Mouse (Mus musculus): ENCODE results near the gene Olfr981. TPM values are rescaled to one million over a fixed set of nuclear protein-coding genes. Genes with fewer than 3 reads are reported as not detected.
"Not testable (repeated sequence)": the region's sequence is repeated elsewhere in the genome, so short reads cannot be mapped to it uniquely, and the experiment has no call there.

Gene Olfr981
- polyA plus RNA-seq (2014; fragmentation: Nextera tagmentation; extraction: Ambion mirVana) = not detected in 2 replicates

- no peaks in the 10 kb centered on the region for H3K9me3 ChIP-seq (ENCODE audit: control insufficient read depth, low read length)
- 75% methylated on average over 2 of the region's 2 CpGs for WGBS
- no peaks in the 10 kb centered on the region for H3K4me1 ChIP-seq (replicated peaks; ENCODE audit: control insufficient read depth, insufficient read depth, low read length)
- no peak within 1 kb of the TSS for H3K9ac ChIP-seq
- no peak within 1 kb of the TSS for H3K4me2 ChIP-seq (replicated peaks)
- ATAC-seq (ENCODE audit: low FRiP score) (no peak), DNase-seq (ENCODE audit: low spot score) (no peak)
- no peak within 1 kb of the TSS for H3K4me3 ChIP-seq (replicated peaks; ENCODE audit: low read length)
- H3K27ac ChIP-seq = no peak within 1 kb of the TSS
- H3K27me3 ChIP-seq (ENCODE audit: control insufficient read depth, insufficient read depth, low read length) = no peaks in the 10 kb centered on the region
- H3K36me3 ChIP-seq (replicated peaks; ENCODE audit: control insufficient read depth, insufficient read depth) = no peaks in the 10 kb centered on the region
Observed at GRCm38 (mm10) chr9:40021164-40021563, at the start of gene Olfr981. Gene Olfr981 (plus strand): TSS chr9:40021464.

- not testable (repeated sequence) for H3K27ac ChIP-seq; H3K4me1 ChIP-seq (replicated peaks; ENCODE audit: control insufficient read depth, insufficient read depth, low read length); H3K9ac ChIP-seq; ATAC-seq (ENCODE audit: low FRiP score); H3K36me3 ChIP-seq (replicated peaks; ENCODE audit: control insufficient read depth, insufficient read depth); H3K9me3 ChIP-seq (ENCODE audit: control insufficient read depth, low read length); DNase-seq (ENCODE audit: low spot score); H3K27me3 ChIP-seq (ENCODE audit: control insufficient read depth, insufficient read depth, low read length); H3K4me2 ChIP-seq (replicated peaks); H3K4me3 ChIP-seq (replicated peaks; ENCODE audit: low read length)
- WGBS = 100% methylated on average over 1 of the region's 1 CpGs
Observed at GRCm38 (mm10) chr9:39976581-39977145, 44.6 kb upstream of the Olfr981 start.

- no peaks in the 10 kb centered on the region for H3K4me1 ChIP-seq (replicated peaks; ENCODE audit: control insufficient read depth, insufficient read depth, low read length)
- ATAC-seq (ENCODE audit: low FRiP score) = no peak
- no peak within 1 kb of the TSS for H3K4me2 ChIP-seq (replicated peaks)
- no peak within 1 kb of the TSS for H3K27ac ChIP-seq
- DNase-seq (ENCODE audit: low spot score) = no peak
- no peaks in the 10 kb centered on the region for H3K27me3 ChIP-seq (ENCODE audit: control insufficient read depth, insufficient read depth, low read length)
- WGBS = 88% methylated on average over 2 of the region's 2 CpGs
- H3K9me3 ChIP-seq (ENCODE audit: control insufficient read depth, low read length) = no peaks in the 10 kb centered on the region
- H3K9ac ChIP-seq = no peak within 1 kb of the TSS
- H3K36me3 ChIP-seq (replicated peaks; ENCODE audit: control insufficient read depth, insufficient read depth) = no peaks in the 10 kb centered on the region
- no peak within 1 kb of the TSS for H3K4me3 ChIP-seq (replicated peaks; ENCODE audit: low read length)
Observed at GRCm38 (mm10) chr9:39991813-39992212, 29.5 kb upstream of the Olfr981 start, which contains the start of gene Olfr978. Gene Olfr978 (plus strand): TSS chr9:39992113.

GRCm38 (mm10) chr9:40003365-40003764 is 17.9 kb upstream of the Olfr981 start, which contains the start of gene Olfr979:
Gene Olfr979 (minus strand): TSS chr9:40003465.
- whole genome bisulfite sequencing = 97% methylated on average over 1 of the region's 1 CpGs
- Histone ChIP-seq H3K9me3 (ENCODE audit: control insufficient read depth, low read length) (no peaks in the 10 kb centered on the region), H3K36me3 (replicated peaks; ENCODE audit: control insufficient read depth, insufficient read depth) (no peaks in the 10 kb centered on the region), H3K4me3 (replicated peaks; ENCODE audit: low read length) (no peak within 1 kb of the TSS), H3K9ac (no peak within 1 kb of the TSS), H3K27ac (no peak within 1 kb of the TSS), H3K4me2 (replicated peaks) (no peak within 1 kb of the TSS), H3K27me3 (ENCODE audit: control insufficient read depth, insufficient read depth, low read length) (no peaks in the 10 kb centered on the region), H3K4me1 (replicated peaks; ENCODE audit: control insufficient read depth, insufficient read depth, low read length) (no peaks in the 10 kb centered on the region)
- DNase-seq (ENCODE audit: low spot score) = no peak
- no peak for ATAC-seq (ENCODE audit: low FRiP score)

- 90% methylated on average over 1 of the region's 1 CpGs for WGBS
- H3K4me3 ChIP-seq (replicated peaks; ENCODE audit: low read length) = no peak within 1 kb of the TSS
- H3K9ac ChIP-seq = no peak within 1 kb of the TSS
- DNase-seq (ENCODE audit: low spot score) = no peak
- no peaks in the 10 kb centered on the region for H3K36me3 ChIP-seq (replicated peaks; ENCODE audit: control insufficient read depth, insufficient read depth)
- H3K27ac ChIP-seq = no peak within 1 kb of the TSS
- H3K4me1 ChIP-seq (replicated peaks; ENCODE audit: control insufficient read depth, insufficient read depth, low read length) = no peaks in the 10 kb centered on the region
- H3K9me3 ChIP-seq (ENCODE audit: control insufficient read depth, low read length) = no peaks in the 10 kb centered on the region
- ATAC-seq (ENCODE audit: low FRiP score) = no peak
- no peaks in the 10 kb centered on the region for H3K27me3 ChIP-seq (ENCODE audit: control insufficient read depth, insufficient read depth, low read length)
- H3K4me2 ChIP-seq (replicated peaks) = no peak within 1 kb of the TSS
Observed at GRCm38 (mm10) chr9:40009482-40009881, 11.8 kb upstream of the Olfr981 start, which contains the start of gene Olfr980. Gene Olfr980 (minus strand): TSS chr9:40009582.

DNA sequence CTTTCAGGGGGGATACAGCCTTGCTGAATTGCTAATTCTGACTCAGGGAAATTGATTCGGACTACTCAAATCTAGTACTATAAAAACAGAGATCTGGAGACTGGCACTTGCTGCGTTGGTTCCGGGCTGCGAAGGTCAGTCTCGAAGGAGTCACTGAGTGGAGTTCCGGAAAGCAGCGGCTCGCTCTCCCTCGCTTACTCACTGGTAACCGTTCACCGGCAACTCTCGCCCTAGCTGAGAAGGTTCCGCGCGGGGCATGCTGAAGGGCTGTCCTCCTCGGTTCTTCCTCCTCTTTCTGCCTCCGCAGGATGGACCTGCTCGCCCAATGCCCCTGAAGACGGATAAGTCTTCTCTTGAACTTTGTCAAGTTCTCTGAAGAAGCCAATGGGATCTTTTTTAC is 28.9 kb downstream of the Olfr981 start:
- no peak overlapping the region for H3K4me3 ChIP-seq (replicated peaks; ENCODE audit: low read length)
- 93% methylated on average over 19 of the region's 19 CpGs for WGBS
- ATAC-seq (ENCODE audit: low FRiP score) (no peak), DNase-seq (ENCODE audit: low spot score) (no peak)
- H3K4me1 ChIP-seq (replicated peaks; ENCODE audit: control insufficient read depth, insufficient read depth, low read length) = no peaks in the 10 kb centered on the region
- H3K27ac ChIP-seq = no peak overlapping the region
- no peak overlapping the region for H3K9ac ChIP-seq
- H3K36me3 ChIP-seq (replicated peaks; ENCODE audit: control insufficient read depth, insufficient read depth) = no peaks in the 10 kb centered on the region
- H3K27me3 ChIP-seq (ENCODE audit: control insufficient read depth, insufficient read depth, low read length) = no peaks in the 10 kb centered on the region
- no peaks in the 10 kb centered on the region for H3K9me3 ChIP-seq (ENCODE audit: control insufficient read depth, low read length)
- H3K4me2 ChIP-seq (replicated peaks) = no peak overlapping the region

DNA sequence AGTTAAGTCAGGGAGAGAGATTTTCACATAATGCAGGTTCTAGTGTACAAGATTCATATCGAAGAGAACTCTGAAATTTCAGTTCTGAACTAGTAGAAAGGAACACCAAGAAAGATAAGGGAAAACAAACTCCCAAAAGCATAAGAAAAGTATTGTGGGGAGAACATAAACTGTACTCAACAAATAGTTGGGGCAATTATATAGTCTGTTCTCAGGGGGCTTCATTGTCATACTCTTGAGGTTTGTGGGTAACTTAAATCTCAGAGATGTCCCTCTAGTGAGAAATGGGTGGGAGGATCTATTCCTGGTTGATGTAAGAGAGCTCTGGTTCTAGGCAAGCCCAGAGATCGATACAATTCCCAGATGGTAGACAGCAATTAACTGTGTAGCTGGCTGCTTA is 52.3 kb downstream of the Olfr981 start, which contains the start of gene Olfr982:
Gene Olfr982 (plus strand): TSS at position 301 of the 400 bp plus-strand sequence.
- Histone ChIP-seq H3K9ac (no peak within 1 kb of the TSS), H3K4me1 (replicated peaks; ENCODE audit: control insufficient read depth, insufficient read depth, low read length) (no peaks in the 10 kb centered on the region), H3K4me3 (replicated peaks; ENCODE audit: low read length) (no peak within 1 kb of the TSS), H3K4me2 (replicated peaks) (no peak within 1 kb of the TSS), H3K27ac (no peak within 1 kb of the TSS), H3K9me3 (ENCODE audit: control insufficient read depth, low read length) (no peaks in the 10 kb centered on the region), H3K36me3 (replicated peaks; ENCODE audit: control insufficient read depth, insufficient read depth) (no peaks in the 10 kb centered on the region), H3K27me3 (ENCODE audit: control insufficient read depth, insufficient read depth, low read length) (no peaks in the 10 kb centered on the region)
- DNase-seq (ENCODE audit: low spot score) (no peak), ATAC-seq (ENCODE audit: low FRiP score) (no peak)
- WGBS = 88% methylated on average over 2 of the region's 2 CpGs

Other genes starting within 250 kb of the Olfr981 start
- not detected in 2 replicates for gene Olfr968, start 238.2 kb upstream of the Olfr981 start, polyA plus RNA-seq (2014; fragmentation: Nextera tagmentation; extraction: Ambion mirVana)
- gene Olfr969, start 230.5 kb upstream of the Olfr981 start, polyA plus RNA-seq (2014; fragmentation: Nextera tagmentation; extraction: Ambion mirVana) = not detected in 2 replicates
- gene Olfr970, start 212.6 kb upstream of the Olfr981 start, polyA plus RNA-seq (2014; fragmentation: Nextera tagmentation; extraction: Ambion mirVana) = not detected in 2 replicates
- gene Olfr971, start 184.6 kb upstream of the Olfr981 start, polyA plus RNA-seq (2014; fragmentation: Nextera tagmentation; extraction: Ambion mirVana) = not detected in 2 replicates
- not detected in 2 replicates for gene Olfr972, start 155.0 kb upstream of the Olfr981 start, polyA plus RNA-seq (2014; fragmentation: Nextera tagmentation; extraction: Ambion mirVana)
- gene Olfr229, start 114.1 kb upstream of the Olfr981 start, polyA plus RNA-seq (2014; fragmentation: Nextera tagmentation; extraction: Ambion mirVana) = not detected in 2 replicates
- gene Olfr974, start 84.0 kb upstream of the Olfr981 start, polyA plus RNA-seq (2014; fragmentation: Nextera tagmentation; extraction: Ambion mirVana) = not detected in 2 replicates
- gene Olfr975, start 69.4 kb upstream of the Olfr981 start, polyA plus RNA-seq (2014; fragmentation: Nextera tagmentation; extraction: Ambion mirVana) = not detected in 2 replicates
- not detected in 2 replicates for gene Olfr976, start 60.3 kb upstream of the Olfr981 start, polyA plus RNA-seq (2014; fragmentation: Nextera tagmentation; extraction: Ambion mirVana)
- not detected in 2 replicates for gene Olfr978, start 29.4 kb upstream of the Olfr981 start, polyA plus RNA-seq (2014; fragmentation: Nextera tagmentation; extraction: Ambion mirVana)
- gene Olfr979, start 18.0 kb upstream of the Olfr981 start, polyA plus RNA-seq (2014; fragmentation: Nextera tagmentation; extraction: Ambion mirVana) = not detected in 2 replicates
- gene Olfr980, start 11.9 kb upstream of the Olfr981 start, polyA plus RNA-seq (2014; fragmentation: Nextera tagmentation; extraction: Ambion mirVana) = not detected in 2 replicates
- gene Olfr982, start 52.4 kb downstream of the Olfr981 start, polyA plus RNA-seq (2014; fragmentation: Nextera tagmentation; extraction: Ambion mirVana) = not detected in 2 replicates
- not detected in 2 replicates for gene Olfr983, start 72.1 kb downstream of the Olfr981 start, polyA plus RNA-seq (2014; fragmentation: Nextera tagmentation; extraction: Ambion mirVana)
- not detected in 2 replicates for gene Olfr984, start 92.7 kb downstream of the Olfr981 start, polyA plus RNA-seq (2014; fragmentation: Nextera tagmentation; extraction: Ambion mirVana)
- gene Olfr985, start 108.7 kb downstream of the Olfr981 start, polyA plus RNA-seq (2014; fragmentation: Nextera tagmentation; extraction: Ambion mirVana) = not detected in 2 replicates
- gene Tmem225, start 126.7 kb downstream of the Olfr981 start, polyA plus RNA-seq (2014; fragmentation: Nextera tagmentation; extraction: Ambion mirVana) = not detected in 2 replicates
- not detected in 2 replicates for gene Olfr986, start 159.5 kb downstream of the Olfr981 start, polyA plus RNA-seq (2014; fragmentation: Nextera tagmentation; extraction: Ambion mirVana)
- gene Zfp202, start 170.9 kb downstream of the Olfr981 start, polyA plus RNA-seq (2014; fragmentation: Nextera tagmentation; extraction: Ambion mirVana) = 11.1 and 12.1 TPM in 2 replicates
- gene Scn3b, start 247.8 kb downstream of the Olfr981 start, polyA plus RNA-seq (2014; fragmentation: Nextera tagmentation; extraction: Ambion mirVana) = 168 and 194 TPM in 2 replicates